Mouse (Mus musculus) liver, embryonic 14.5 days (tissue): Measurements from ENCODE around the gene Olfm2. TPM values are rescaled to one million over a fixed set of nuclear protein-coding genes. Genes with fewer than 3 reads are reported as not detected.
A peak's percentile ranks its signal among the peaks of the same experiment; 100 is the strongest.

Source experiments
- ATAC-seq: fragments of 200-750 bp; cut with Nextera tagmentation; 2 replicates; pipeline ENCODE4 v1.8.0; 2017; ENCODE audit warnings: moderate number of reproducible peaks, mild to moderate bottlenecking, moderate library complexity; ENCODE audit not compliant: insufficient read depth
- DNase-seq, 3 experiments: peaks; one replicate each; pipeline ENCODE4 v3.0.0-alpha.2; 2012 to 2013; ENCODE audit warnings: low read depth in 3 of 3, low spot score in 3 of 3
- H3K27ac ChIP-seq: fragments of 300-500 bp; sonication (generic); 2 replicates; pipeline ENCODE4 v1.5.1; 2014; ENCODE audit warnings: moderate library complexity, mild to moderate bottlenecking, control low read depth, inconsistent platforms
- H3K27me3 ChIP-seq: fragments of 300-500 bp; sonication (generic); 2 replicates; pipeline ENCODE4 v1.6.1; 2014; ENCODE audit warnings: mild to moderate bottlenecking, low read length, moderate library complexity; ENCODE audit not compliant: control insufficient read depth, insufficient read depth
- H3K36me3 ChIP-seq: fragments of 300-500 bp; sonication (generic); replicated peaks from 2 replicates; pipeline ENCODE4 v1.6.1; 2014; ENCODE audit warnings: low read depth; ENCODE audit not compliant: control insufficient read depth, insufficient read depth
- H3K4me1 ChIP-seq, 2 experiments: fragments of 200-500 bp in 1 of 2; fragments of 300-500 bp in 1 of 2; sonication (generic) in 1 of 2; replicated peaks; 2 replicates each; pipeline ENCODE4 v1.6.1; 2012 to 2014; ENCODE audit warnings: antibody characterized with exemption in 1 of 2, inconsistent platforms in 1 of 2, low read length in 1 of 2; ENCODE audit not compliant: control insufficient read depth in 2 of 2, insufficient read depth in 2 of 2
- H3K4me2 ChIP-seq: fragments of 300-500 bp; sonication (generic); 2 replicates; pipeline ENCODE4 v1.6.1; 2014; ENCODE audit warnings: low read depth, mild to moderate bottlenecking, control low read depth, moderate library complexity
- H3K4me3 ChIP-seq, 2 experiments: fragments of 200-500 bp in 1 of 2; fragments of 300-500 bp in 1 of 2; sonication (generic) in 1 of 2; 2 replicates each; pipeline ENCODE4 v1.5.1; 2012 to 2014; ENCODE audit warnings: low read depth in 2 of 2, low read length in 2 of 2, mild to moderate bottlenecking in 2 of 2, control low read depth in 1 of 2, inconsistent platforms in 1 of 2, moderate library complexity in 1 of 2; ENCODE audit not compliant: insufficient read depth in 1 of 2
- H3K9ac ChIP-seq: fragments of 300-500 bp; sonication (generic); replicated peaks from 2 replicates; pipeline ENCODE4 v1.6.1; 2014; ENCODE audit warnings: mild to moderate bottlenecking, control low read depth, moderate library complexity
- H3K9me3 ChIP-seq: fragments of 300-500 bp; sonication (generic); 2 replicates; pipeline ENCODE4 v1.6.1; 2016; ENCODE audit warnings: low read length, mixed read lengths; ENCODE audit not compliant: control insufficient read depth
- CTCF ChIP-seq: IDR thresholded peaks from 2 replicates; pipeline ENCODE4 v1.5.1; 2016; ENCODE audit warnings: antibody characterized with exemption, low read depth, control low read depth
- EP300 ChIP-seq: IDR thresholded peaks from 2 replicates; pipeline ENCODE4 v1.6.1; 2016; ENCODE audit warnings: antibody characterized with exemption, low read depth
- WGBS: fragments of 180-500 bp; shearing (Covaris S2); extraction: QIAGEN DNeasy Blood & Tissue Kit; methylation state at CpG from one replicate; pipeline ENCODE4 v1.1.7; 2014; ENCODE audit not compliant: insufficient replicate concordance; 5-methylcytosine and 5-hydroxymethylcytosine counted together
- polyA plus RNA-seq, 2 experiments: library from polyadenylated mRNA; depleted of rRNA in 1 of 2; stranded (reverse) in 1 of 2; unstranded in 1 of 2; fragments of >200 nt; fragmentation: Nextera tagmentation in 1 of 2; extraction: Ambion mirVana in 1 of 2; gene quantifications; 2 replicates each; pipeline versions ENCODE4 v1.2.1 to v1.2.3; 2012 to 2014

The Olfm2 gene
- polyA plus RNA-seq, 2 experiments: 0.06 to 0.10 TPM

GRCm38 (mm10) chr9:20756081-20756700 is 10.0 kb upstream of the Olfm2 start:
- ATAC-seq (no peak), DNase-seq (no peak)
- peaks cover 16 to 20% of the 10 kb centered on the region in 2 experiments for H3K4me1 ChIP-seq
- no peaks in the 10 kb centered on the region for H3K36me3 ChIP-seq
- H3K9ac ChIP-seq: no peak overlapping the region
- WGBS: 67% methylated on average over 4 of the region's 4 CpGs
- no peaks in the 10 kb centered on the region for H3K9me3 ChIP-seq
- no peak overlapping the region for H3K4me2 ChIP-seq
- H3K27ac ChIP-seq: no peak overlapping the region
- H3K27me3 ChIP-seq: no peaks in the 10 kb centered on the region; the same call in 1 of the 2 replicates
- no peak overlapping the region for H3K4me3 ChIP-seq
- no peak for TF ChIP-seq EP300
- TF ChIP-seq CTCF: peak; percentile 45

GRCm38 (mm10) chr9:20754335-20754734 is 8.2 kb upstream of the Olfm2 start:
- peaks cover 16 to 23% of the 10 kb centered on the region in 2 experiments for H3K4me1 ChIP-seq
- no peaks in the 10 kb centered on the region for H3K27me3 ChIP-seq
- H3K27ac ChIP-seq: no peak overlapping the region
- no peak for ATAC-seq
- no peak for DNase-seq
- no peak overlapping the region for H3K9ac ChIP-seq
- WGBS: 66% methylated on average over 2 of the region's 2 CpGs
- no peaks in the 10 kb centered on the region for H3K36me3 ChIP-seq
- no peaks in the 10 kb centered on the region for H3K9me3 ChIP-seq
- H3K4me3 ChIP-seq: no peak overlapping the region
- TF ChIP-seq CTCF (no peak), EP300 (no peak)
- H3K4me2 ChIP-seq: no peak overlapping the region

- TF ChIP-seq EP300 (no peak), CTCF (no peak)
- H3K36me3 ChIP-seq: no peaks in the 10 kb centered on the region
- no peak overlapping the region for H3K4me3 ChIP-seq
- peaks cover 14 to 21% of the 10 kb centered on the region in 2 experiments for H3K4me1 ChIP-seq
- H3K27me3 ChIP-seq: peaks cover 11% of the 10 kb centered on the region
- no peak overlapping the region for H3K27ac ChIP-seq
- DNase-seq (no peak), ATAC-seq (no peak)
- no peaks in the 10 kb centered on the region for H3K9me3 ChIP-seq
- no peak overlapping the region for H3K4me2 ChIP-seq
- 32% methylated on average over 6 of the region's 6 CpGs for WGBS
- H3K9ac ChIP-seq: no peak overlapping the region
These were observed 5.4 kb upstream of the Olfm2 start for GRCm38 (mm10) chr9:20751477-20752029.

GRCm38 (mm10) chr9:20749213-20749612 is 3.1 kb upstream of the Olfm2 start:
- no peak for ATAC-seq
- Histone ChIP-seq H3K27ac (no peak overlapping the region), H3K4me3 (no peak overlapping the region), H3K4me2 (0 out of 2 replicates have a peak overlapping the region, but pooled peaks have one; percentile 8), H3K9me3 (no peaks in the 10 kb centered on the region), H3K27me3 (peaks cover 35% of the 10 kb centered on the region), H3K36me3 (no peaks in the 10 kb centered on the region), H3K9ac (no peak overlapping the region), H3K4me1 (peaks cover 9 to 16% of the 10 kb centered on the region in 2 experiments)
- DNase-seq: no peak
- 20% methylated on average over 5 of the region's 5 CpGs for WGBS
- TF ChIP-seq EP300 (no peak), CTCF (no peak)

- Histone ChIP-seq H3K27me3 (peaks cover 40% of the 10 kb centered on the region), H3K4me2 (no peak overlapping the region), H3K9ac (no peak overlapping the region), H3K9me3 (no peaks in the 10 kb centered on the region), H3K27ac (no peak overlapping the region), H3K4me1 (peaks cover 9 to 16% of the 10 kb centered on the region in 2 experiments), H3K36me3 (no peaks in the 10 kb centered on the region), H3K4me3 (no peak overlapping the region)
- no peak for DNase-seq
- 34% methylated on average over 3 of the region's 3 CpGs for WGBS
- ATAC-seq: peak; percentile 31; the same call in 1 of the 2 replicates
- no peak for TF ChIP-seq EP300
These were observed 2.4 kb upstream of the Olfm2 start for GRCm38 (mm10) chr9:20748540-20748939.
